Mouse (Mus musculus) layer of hippocampus, adult 18-20 months (tissue): ENCODE measurements around the gene Ftsj3. TPM values are rescaled to one million over a fixed set of nuclear protein-coding genes. Genes with fewer than 3 reads are reported as not detected.
"Not testable (repeated sequence)": the region's sequence is repeated elsewhere in the genome, so short reads cannot be mapped to it uniquely, and the experiment has no call there.

Experiments
- DNase-seq, 2 experiments: peaks; one replicate each; pipeline ENCODE4 v3.0.0; 2022; ENCODE audit warnings: low spot score in 2 of 2
- total RNA-seq, 2 experiments: library from RNA; stranded (reverse); gene quantifications; 2 replicates each; pipeline ENCODE4 v1.2.3; 2021

Ftsj3 gene
- total RNA-seq, 2 experiments from 2014 or later, result 26.2 to 31.1 TPM

DNA sequence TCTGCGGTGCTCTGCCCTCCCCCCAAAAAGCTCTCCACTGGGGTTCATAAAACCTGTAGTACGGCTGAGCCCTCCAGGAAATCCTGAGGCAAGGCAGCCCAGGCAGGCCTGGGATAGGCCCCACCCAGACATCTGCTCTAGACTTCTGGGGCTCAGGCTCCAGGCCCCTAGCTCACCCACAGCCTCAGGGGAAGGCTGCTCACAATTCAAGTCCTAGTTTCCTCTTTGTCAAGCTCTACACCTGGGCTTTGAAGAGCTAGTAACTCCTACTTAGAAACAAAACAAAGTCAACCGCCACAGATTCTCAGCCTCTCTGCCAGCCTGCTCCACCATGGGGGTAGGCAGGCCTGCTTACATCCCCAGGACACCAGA lies 13.2 kb upstream of the Ftsj3 start:
- DNase-seq, result peak in 1 of 2 experiments; percentile 40

GRCm38 (mm10) chr11:106268326-106269059 lies 12.6 kb upstream of the Ftsj3 start:
- peak; percentile 59 to 88 for DNase-seq

- no peak for DNase-seq
Observed at GRCm38 (mm10) chr11:106267871-106268270, 12.0 kb upstream of the Ftsj3 start.

DNA sequence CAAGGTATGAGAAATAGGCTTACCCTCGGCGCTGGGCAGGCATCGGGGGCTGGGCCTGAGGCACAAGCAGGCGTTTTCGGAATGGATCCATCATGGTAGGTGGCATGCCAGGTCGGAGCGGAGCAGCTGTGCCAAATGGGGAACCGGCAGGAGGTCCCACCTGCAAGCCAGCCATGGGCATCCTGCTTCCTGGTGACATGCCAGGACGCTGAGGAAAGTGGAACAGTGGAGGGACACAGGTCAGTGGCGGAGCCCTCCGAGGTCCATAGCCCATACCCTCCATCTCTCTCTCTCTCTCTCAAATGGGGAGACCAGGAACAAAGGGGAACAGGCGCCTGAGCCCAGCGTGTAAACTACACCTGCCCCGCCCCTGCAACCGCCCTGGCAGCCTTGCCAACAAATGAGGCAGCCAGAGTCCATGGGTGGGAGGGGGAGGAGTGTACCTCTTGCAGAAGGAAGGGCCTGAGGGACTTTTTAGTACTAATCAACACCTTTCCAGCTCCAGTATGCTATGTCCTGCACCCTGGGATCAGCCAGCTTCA lies 11.5 kb upstream of the Ftsj3 start:
- peak in 1 of 2 experiments; percentile 39 for DNase-seq

- DNase-seq, result no peak
Observed at GRCm38 (mm10) chr11:106266431-106266830, 10.6 kb upstream of the Ftsj3 start.

GRCm38 (mm10) chr11:106265570-106265969 lies 9.7 kb upstream of the Ftsj3 start:
- DNase-seq, result no peak

DNA sequence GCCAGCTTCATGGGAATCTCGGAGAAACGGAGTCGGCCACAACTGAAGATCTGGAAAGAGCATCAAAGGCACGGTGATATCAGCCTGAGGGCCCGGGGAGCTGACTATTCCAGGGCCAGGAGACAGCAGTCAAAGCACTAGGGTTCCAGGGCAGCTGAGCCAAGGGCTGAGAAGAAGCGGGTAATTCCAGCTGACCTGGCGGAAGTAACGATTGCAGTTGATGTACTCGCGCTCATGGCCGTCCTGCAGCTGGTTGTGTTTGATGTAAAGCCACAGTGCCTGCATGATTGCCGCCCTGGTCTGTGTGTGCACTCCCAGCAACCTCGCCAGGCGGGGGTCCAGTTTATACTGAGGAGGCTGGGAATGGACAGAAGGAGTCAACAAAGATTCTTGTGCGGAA lies 9.1 kb upstream of the Ftsj3 start:
- DNase-seq, result no peak

- DNase-seq, result no peak
Observed at GRCm38 (mm10) chr11:106263963-106264362, 8.1 kb upstream of the Ftsj3 start.

- DNase-seq, result no peak
Observed at GRCm38 (mm10) chr11:106260826-106261450, 5.1 kb upstream of the Ftsj3 start.

- DNase-seq, result no peak
Observed at GRCm38 (mm10) chr11:106256775-106257174, 896 bp upstream of the Ftsj3 start.

DNA sequence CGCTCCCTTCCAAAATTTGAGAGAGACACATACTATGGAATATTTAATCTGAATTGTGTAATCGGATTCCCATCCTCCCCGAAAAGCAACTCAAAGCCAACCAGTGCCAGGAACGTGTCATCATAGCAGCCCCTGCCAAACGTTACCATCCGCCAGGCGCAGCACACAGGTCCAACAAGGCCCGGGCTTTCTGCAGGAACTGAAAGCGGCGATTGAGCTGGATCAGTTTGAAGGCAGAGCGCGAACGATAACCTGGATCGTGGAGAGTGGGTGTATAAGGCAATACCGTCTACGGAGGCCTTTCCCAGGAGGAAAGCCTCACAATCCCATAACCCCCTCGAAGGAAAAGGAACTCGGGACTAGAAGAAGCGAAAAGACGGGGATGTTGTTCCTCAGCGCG lies 705 bp downstream of the Ftsj3 start:
- no peak for DNase-seq

DNA sequence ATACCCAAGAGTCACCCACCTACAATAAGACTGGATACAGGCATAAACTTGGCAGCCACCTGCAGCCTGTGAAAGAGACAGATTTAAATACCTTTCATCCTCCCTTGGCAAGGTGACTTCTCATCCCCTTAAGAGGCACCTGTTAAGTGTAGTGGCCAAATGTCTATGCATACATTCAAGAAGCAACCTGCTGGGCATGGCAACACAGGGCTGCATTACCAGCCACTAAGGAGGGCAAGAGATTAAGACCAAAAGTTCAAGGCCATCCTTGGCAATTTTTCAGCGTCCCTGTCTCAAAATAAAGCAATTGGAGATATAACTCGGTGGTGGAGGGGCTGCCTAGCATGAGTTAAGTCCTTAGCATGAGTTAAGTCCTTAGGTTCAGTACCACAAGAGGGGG lies 1.1 kb downstream of the Ftsj3 start:
- DNase-seq, result no peak

- no peak for DNase-seq
Observed at GRCm38 (mm10) chr11:106249326-106249725, 6.6 kb downstream of the Ftsj3 start.

- no peak for DNase-seq
Observed at GRCm38 (mm10) chr11:106246834-106247233, 9.0 kb downstream of the Ftsj3 start.

DNA sequence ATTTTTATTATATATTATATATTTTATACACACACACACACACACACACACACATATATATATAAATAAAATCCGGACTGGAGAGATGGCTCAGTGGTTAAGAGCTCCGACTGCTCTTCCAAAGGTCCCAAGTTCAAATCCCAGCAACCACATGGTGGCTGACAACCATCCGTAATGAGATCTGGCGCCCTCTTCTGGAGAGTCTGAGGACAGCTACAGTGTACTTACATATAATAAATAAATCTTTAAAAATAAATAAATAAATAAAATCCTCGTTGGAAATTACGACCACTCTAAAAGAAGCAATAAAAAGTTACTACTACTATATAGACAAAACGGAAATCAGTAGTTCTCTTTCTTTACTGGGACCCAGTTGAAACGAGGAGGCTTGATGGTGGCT lies 21.9 kb downstream of the Ftsj3 start:
- DNase-seq, result not testable (repeated sequence)

DNA sequence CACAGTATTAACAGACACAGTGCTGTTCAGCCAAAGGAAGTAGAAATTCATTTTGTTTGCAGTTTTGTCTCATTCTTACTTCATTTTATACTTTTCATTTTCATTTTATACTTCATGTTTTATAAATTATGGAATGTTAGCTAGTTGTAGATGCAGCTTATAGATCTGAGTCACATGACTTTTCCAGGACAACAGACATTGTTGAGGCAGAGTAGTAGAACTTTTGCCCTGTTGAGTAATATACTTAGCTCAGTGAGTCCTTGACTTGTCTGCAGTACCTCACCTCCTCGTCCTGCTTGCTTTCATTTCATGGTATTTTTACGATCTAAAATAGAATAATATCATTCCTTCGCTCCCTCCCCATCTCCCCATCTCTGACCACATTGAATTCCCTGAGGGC lies 35.3 kb downstream of the Ftsj3 start:
- no peak for DNase-seq

GRCm38 (mm10) chr11:106216730-106217490 lies 39.0 kb downstream of the Ftsj3 start, which contains the start of gene Ddx42:
Ddx42 (plus strand) TSS chr11:106216926.
- peak; percentile 92 to 94 for DNase-seq

- DNase-seq, result peak; percentile 97 to 99
Observed at GRCm38 (mm10) chr11:106215927-106216729, 39.8 kb downstream of the Ftsj3 start, which contains the start of gene Ccdc47. Ccdc47 (minus strand) TSS chr11:106216344.

DNA sequence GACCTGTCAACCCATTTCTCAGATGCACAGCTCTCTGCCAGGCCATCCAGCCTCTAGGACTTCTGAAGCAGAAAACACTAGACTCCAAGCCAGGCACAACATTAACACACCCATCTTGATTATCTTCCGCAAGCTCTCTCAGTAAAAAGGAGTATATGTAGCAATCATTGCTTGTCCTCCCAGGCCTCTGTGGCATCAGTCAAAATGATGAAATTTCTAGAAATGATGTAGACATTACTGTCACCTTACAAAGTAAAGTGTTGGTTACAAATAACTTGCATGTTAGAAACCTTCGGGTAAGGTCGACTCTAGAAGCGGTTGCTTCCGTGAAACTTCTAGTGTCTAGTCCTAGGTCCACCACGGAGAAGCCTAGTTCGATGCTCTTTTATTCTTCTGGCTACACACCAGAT lies 40.4 kb downstream of the Ftsj3 start:
- no peak for DNase-seq

GRCm38 (mm10) chr11:106214856-106215255 lies 41.0 kb downstream of the Ftsj3 start:
- no peak for DNase-seq

DNA sequence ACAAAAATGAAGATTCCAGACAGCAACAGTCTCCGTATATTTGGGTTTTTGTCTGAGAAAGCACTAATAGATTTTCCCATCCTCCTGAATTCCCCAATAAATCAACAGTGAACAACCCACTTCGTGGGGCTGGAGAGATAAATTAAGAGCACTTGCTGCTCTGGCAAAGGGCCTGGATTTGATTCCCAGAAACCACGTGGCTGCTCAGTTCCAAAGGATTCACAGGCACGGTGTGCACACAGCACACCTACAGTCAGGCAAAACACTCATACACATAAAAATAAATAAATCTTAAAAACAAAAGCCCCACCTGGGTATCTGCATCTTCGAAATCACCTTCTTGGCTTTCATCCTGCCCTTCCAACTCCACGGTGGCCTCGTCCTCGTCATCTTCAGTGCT lies 43.1 kb downstream of the Ftsj3 start:
- DNase-seq, result peak in 1 of 2 experiments; percentile 43
